Mouse (Mus musculus) bone marrow macrophage, adult 2 months (primary cell): ENCODE measurements around the gene Camk2d. TPM values are rescaled to one million over a fixed set of nuclear protein-coding genes. Genes with fewer than 3 reads are reported as not detected.

Experiments used
- H3K27ac ChIP-seq: 2 replicates; pipeline ENCODE4 v1.5.1; 2012; ENCODE audit warnings: low read depth, low read length; ENCODE audit not compliant: insufficient read depth
- H3K4me1 ChIP-seq: 2 replicates; pipeline ENCODE4 v1.6.1; 2012; ENCODE audit warnings: low read length; ENCODE audit not compliant: control insufficient read depth, insufficient read depth
- H3K4me3 ChIP-seq: 2 replicates; pipeline ENCODE4 v1.5.1; 2012; ENCODE audit warnings: mild to moderate bottlenecking, low read length, moderate library complexity; ENCODE audit not compliant: insufficient read depth
- CTCF ChIP-seq: IDR thresholded peaks from 2 replicates; pipeline ENCODE4 v1.5.1; 2012; ENCODE audit warnings: low read depth, mild to moderate bottlenecking, low read length, moderate library complexity
- POLR2A ChIP-seq: IDR thresholded peaks from 2 replicates; pipeline ENCODE4 v1.6.1; 2012; ENCODE audit warnings: mild to moderate bottlenecking, low read depth, low read length, borderline replicate concordance
- polyA plus RNA-seq: library from polyadenylated mRNA; stranded (reverse); fragments of >200 nt; gene quantifications from 2 replicates; pipeline ENCODE4 v1.2.4, GENCODE M21; 2012; ENCODE audit not compliant: missing spikeins, insufficient read depth, insufficient read length

Gene Camk2d
- 40.0 and 59.0 TPM in 2 replicates for polyA plus RNA-seq

DNA sequence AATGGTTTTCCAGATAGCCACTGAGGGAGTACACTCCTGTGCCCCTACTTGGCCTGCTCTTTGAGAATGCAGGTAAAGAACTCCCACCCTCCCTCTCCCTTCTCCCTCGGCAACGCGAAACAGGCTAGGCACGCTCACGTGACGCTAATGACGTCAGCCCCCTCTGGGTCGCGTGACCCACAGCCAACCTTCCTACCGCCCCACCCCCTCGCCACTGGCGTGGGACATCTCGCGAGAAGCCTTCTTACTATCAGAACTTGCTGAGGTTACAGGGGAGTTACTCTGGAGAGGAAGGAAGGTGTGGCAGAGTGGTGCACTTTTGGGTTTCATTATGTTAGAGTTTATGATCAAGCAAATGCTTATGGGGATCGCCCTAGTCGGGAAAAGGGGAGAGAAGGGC, at the start of gene Camk2d:
Gene Camk2d (plus strand): TSS at position 217 of the 400 bp plus-strand sequence.
- H3K4me3 ChIP-seq, result peak within 1 kb of the TSS; percentile 80
- no peak for TF ChIP-seq POLR2A
- no peak for TF ChIP-seq CTCF
- peaks cover 6% of the 10 kb centered on the region for H3K4me1 ChIP-seq

DNA sequence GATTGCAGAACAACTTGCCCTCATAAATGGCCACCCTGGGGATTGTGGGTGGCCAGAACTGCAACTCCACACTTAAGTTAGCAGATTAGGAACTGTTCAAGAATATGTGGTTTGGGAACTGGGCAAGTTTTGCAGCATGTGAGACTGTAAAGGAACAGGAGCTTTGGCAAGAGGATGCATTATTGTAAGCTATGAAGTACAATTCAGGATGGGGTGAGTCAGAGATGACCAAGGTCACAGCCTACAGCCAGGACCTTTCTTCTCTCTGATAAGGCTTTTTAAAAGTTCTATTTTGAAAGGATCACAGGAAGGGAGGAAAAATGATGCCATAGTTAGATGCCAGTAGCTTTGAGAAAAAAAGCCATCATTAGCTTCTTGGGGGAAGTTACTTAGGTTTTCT, 48.2 kb upstream of the Camk2d start:
- H3K4me3 ChIP-seq, result no peak overlapping the region
- H3K4me1 ChIP-seq, result no peaks in the 10 kb centered on the region
- H3K27ac ChIP-seq, result no peak overlapping the region
- TF ChIP-seq CTCF (no peak), POLR2A (no peak)

More for the DNA sequence above, at the start of gene Camk2d:
- H3K27ac ChIP-seq, result peak within 1 kb of the TSS; percentile 95

DNA sequence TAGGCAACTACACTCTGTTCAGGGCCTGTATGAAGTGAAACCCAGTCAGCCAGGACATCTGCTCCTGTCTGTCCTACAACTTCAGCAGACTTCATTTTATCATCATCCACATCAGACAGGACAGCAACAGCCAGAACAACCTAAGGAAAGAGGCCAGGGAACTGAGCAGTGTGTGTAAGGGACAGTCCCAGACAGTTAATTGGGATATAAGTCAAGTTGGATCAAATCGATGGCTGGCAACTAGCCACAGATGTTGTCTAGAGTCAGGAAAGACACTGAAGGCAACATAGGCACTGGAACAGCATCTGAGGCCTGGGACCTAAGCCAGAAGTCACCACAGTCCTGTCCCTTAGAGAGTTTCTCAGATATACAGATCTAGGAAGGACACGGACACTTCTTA, 32.5 kb upstream of the Camk2d start:
- H3K27ac ChIP-seq, result no peak overlapping the region
- H3K4me1 ChIP-seq, result no peaks in the 10 kb centered on the region
- no peak overlapping the region for H3K4me3 ChIP-seq
- no peak for TF ChIP-seq POLR2A
- no peak for TF ChIP-seq CTCF

DNA sequence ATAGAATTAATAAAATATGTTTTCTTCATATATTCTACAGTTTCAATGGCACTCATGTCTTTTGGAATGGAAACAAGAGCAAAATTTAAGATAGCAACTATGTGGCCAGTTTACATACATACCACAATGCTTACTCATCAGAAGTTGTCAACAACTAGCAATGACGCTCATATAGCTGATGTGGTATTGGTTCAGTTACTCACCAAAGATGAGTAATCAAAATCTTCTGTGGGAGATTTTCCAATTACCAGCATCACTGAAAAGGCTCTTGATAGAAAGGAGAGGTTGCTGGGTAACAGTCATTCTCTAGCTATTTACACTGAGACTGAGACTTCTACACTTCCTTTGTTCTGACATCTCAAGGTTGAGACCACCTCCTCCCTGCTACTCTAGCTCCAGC, 25.5 kb upstream of the Camk2d start:
- TF ChIP-seq CTCF, result no peak
- no peak for TF ChIP-seq POLR2A
- H3K4me1 ChIP-seq, result no peaks in the 10 kb centered on the region
- no peak overlapping the region for H3K4me3 ChIP-seq
- H3K27ac ChIP-seq, result no peak overlapping the region

DNA sequence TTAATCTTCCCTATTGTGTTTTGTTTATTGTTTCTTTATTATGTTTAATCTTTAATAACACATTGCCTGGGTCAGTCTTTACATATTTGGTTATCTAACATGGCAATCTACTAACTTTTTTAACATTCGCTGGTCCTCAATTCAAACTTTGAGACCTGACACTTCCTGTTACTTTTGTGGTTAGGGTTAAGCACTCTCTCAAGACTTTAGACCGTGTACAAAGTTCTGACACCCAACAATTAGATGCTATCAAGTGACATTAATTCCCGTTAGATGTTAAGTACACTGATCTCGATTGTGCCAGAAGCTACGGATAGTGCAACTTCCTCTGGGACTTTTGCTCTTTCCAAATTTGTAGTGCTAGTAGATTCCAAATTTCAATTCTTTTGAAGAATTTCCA, 23.2 kb upstream of the Camk2d start:
- H3K27ac ChIP-seq, result no peak overlapping the region
- no peaks in the 10 kb centered on the region for H3K4me1 ChIP-seq
- no peak overlapping the region for H3K4me3 ChIP-seq
- TF ChIP-seq CTCF, result no peak

DNA sequence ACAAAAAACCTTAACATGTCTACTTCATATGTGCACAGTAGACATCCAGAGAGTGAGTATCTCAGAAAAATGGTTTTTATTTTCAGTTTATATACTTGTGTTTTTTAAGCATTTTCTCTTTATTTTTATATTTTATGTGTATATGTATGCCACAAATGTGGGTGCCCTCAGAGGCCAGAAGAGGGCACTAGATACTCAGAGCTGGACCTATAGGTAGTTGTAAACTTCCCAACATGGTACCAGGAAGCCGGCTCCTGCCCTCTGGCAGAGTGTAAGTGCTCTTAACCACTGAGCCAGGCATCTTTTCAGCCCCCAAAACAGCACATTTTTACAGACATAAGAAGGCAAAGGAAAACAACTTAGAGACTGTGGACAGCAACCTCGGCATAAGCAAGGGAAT, 20.2 kb upstream of the Camk2d start:
- Histone ChIP-seq H3K4me1 (no peaks in the 10 kb centered on the region), H3K4me3 (no peak overlapping the region), H3K27ac (no peak overlapping the region)
- TF ChIP-seq CTCF, result peak; percentile 50
- no peak for TF ChIP-seq POLR2A

DNA sequence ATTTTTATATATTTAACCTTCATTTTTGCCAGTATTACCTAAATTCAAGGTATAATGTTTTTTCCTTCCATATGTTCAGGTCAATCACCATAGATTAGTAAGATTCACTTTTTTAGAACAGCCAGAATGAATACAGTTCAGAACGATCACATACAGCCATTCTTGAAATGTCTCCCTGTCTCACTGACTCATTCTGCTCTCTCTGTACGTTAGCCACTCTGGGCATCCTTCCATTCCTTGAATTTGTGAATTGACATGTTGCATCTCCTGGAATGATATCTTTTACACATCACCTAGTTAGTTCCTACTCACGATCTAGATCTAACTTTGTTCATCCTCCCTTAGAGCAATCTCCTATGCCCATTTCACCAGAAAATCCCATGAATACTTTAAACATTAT, 10.0 kb upstream of the Camk2d start:
- TF ChIP-seq CTCF (no peak), POLR2A (no peak)
- Histone ChIP-seq H3K4me1 (peaks cover 5% of the 10 kb centered on the region), H3K4me3 (no peak overlapping the region), H3K27ac (no peak overlapping the region)

DNA sequence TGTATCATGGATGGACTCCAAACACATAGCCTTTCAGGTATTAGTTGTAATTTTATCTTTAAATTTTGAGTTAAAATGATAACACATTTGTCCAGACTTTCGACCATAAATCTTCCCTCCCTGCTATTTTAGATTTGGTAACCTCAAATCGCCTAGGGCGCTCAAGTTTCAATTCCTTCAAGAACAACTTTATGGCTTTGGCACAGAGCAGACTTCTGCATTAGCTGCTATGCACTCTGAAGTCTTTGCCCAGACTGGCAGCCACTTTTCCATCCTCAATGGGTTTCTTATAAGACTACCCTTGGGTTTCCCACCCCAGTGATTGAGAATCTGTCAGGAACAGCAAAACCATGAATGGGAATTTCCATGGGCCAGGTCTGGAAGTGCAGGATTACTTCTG, 8.6 kb upstream of the Camk2d start:
- Histone ChIP-seq H3K4me1 (peaks cover 5% of the 10 kb centered on the region), H3K27ac (no peak overlapping the region), H3K4me3 (no peak overlapping the region)
- no peak for TF ChIP-seq CTCF
- no peak for TF ChIP-seq POLR2A

DNA sequence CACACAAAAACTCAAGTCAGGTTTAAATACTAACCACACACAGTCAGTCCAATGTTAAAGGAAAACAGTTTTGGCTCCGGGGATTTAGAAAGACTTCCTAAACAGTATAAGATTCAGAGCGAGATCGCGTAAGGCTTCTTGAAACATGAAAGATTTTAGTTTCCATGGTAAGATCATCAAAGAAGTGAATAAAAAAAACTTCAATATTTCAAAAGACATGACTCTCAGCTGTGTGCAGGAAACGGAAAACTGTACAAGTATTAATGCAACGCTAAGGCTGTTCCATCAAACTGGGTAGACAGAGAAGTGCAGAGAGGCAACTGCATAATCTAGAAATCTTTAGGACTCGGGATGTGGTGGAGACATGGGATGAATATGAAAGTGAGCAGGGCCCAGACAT, 6.5 kb upstream of the Camk2d start:
- Histone ChIP-seq H3K4me1 (peaks cover 3% of the 10 kb centered on the region), H3K4me3 (no peak overlapping the region), H3K27ac (no peak overlapping the region)
- TF ChIP-seq POLR2A (no peak), CTCF (no peak)

DNA sequence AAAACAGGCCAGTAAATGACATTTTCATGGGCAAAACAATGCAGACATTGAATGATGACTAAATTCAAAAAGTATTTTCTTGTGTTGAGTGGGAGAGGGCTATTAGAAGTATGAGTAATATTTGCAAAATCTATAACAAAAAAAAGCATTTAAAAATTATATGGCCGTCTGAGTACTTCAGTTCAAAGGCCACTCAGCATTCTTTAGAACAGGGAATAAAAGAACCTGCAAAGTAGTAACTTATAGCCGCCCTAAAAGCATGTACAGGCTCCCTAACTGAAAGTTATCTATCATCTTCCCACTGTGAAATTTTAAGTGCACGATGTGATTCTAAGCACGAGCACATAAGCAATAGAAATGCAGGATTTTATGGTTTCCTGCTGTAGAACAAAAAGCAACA, 646 bp upstream of the Camk2d start:
- no peak for TF ChIP-seq CTCF
- no peak for TF ChIP-seq POLR2A
- Histone ChIP-seq H3K4me1 (peaks cover 6% of the 10 kb centered on the region), H3K27ac (no peak overlapping the region), H3K4me3 (no peak overlapping the region)
